Mouse (Mus musculus) granulocyte monocyte progenitor cell, adult 5-6 weeks (primary cell): ENCODE results near the gene Fam118a. TPM values are rescaled to one million over a fixed set of nuclear protein-coding genes. Genes with fewer than 3 reads are reported as not detected.
A peak's percentile ranks its signal among the peaks of the same experiment; 100 is the strongest.

Source experiments
- ATAC-seq: replicated peaks from 2 replicates; pipeline ENCODE4 v1.8.0; 2016; ENCODE audit warnings: mild to moderate bottlenecking, moderate TSS enrichment, inconsistent platforms; ENCODE audit not compliant: poor library complexity, severe bottlenecking
- total RNA-seq, 2 experiments: library from RNA; stranded (forward) in 1 of 2; stranded (reverse) in 1 of 2; fragments of 200-712, 200-1000 nt in 1 of 2; fragments of >200 nt in 1 of 2; fragmentation: Nextera tagmentation in 1 of 2; gene quantifications; 2 replicates each; pipeline ENCODE4 v1.2.3; 2014 to 2017

The Fam118a gene
- total RNA-seq, 2 experiments from 2014 or later: 8.7 to 12.9 TPM

DNA sequence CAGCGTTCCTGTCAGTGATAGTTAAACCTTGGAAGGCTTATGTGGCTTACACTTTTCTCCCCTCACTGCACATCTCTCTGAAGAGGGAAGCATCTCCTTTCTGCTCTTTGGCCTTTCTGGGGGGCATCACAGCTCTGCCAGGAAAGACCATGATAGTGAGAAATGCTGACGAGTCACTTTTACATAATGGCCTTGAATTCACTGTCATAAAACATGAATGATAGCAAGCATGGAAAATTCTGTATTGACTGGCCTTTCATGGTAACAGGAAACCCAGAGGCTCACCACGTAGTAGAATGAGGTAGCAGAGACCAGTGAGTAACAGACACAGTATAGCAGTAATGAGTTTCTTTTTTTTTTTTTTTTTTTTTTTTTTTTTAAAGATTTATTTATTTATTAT, 25.4 kb downstream of the Fam118a start:
- ATAC-seq: no peak

GRCm38 (mm10) chr15:85055186-85055585, 26.4 kb downstream of the Fam118a start:
- no peak for ATAC-seq

GRCm38 (mm10) chr15:85063421-85063820, 34.7 kb downstream of the Fam118a start:
- ATAC-seq: no peak

- ATAC-seq: peak; percentile 42; the same call in 1 of the 2 replicates
Measured at GRCm38 (mm10) chr15:85070561-85070960, 41.8 kb downstream of the Fam118a start.

DNA sequence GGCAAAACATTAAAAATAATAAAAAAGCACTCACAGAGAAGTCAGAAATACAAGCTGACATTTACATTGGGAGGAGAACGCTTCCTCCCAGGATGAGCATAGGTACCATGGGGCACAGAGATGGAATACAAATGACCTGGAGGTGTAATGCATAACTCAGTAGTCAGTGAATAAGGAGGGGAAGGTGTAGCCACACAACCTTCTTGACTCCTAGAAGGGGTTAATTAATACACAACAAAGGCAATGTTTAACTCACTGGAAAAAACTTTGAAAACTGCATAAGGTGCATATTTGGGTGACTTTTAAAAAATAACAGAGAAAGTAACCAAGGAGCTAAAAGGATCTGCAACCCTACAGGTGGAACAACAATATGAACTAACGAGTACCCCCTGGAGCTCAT, 43.9 kb downstream of the Fam118a start:
- no peak for ATAC-seq

DNA sequence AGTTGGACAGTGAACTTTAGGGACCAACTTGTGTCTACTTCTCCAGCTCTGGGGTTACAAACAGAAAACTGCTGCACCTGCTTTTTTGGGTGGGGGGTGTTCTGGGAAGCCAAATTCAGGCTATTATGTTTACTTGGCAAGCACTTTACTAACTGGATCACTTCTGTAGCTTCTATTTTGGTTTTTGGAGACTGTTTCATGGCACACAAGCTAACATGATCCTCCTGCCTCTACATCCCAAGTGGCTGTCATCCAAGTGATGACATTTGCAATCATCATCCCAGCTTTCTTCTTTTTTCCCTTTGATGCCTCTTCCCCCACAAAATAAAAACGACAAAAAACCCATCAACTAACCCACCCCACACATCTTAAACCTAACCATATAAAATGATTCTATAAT, 56.9 kb downstream of the Fam118a start:
- no peak for ATAC-seq

Other genes starting within 250 kb of the Fam118a start
- 0.06 and 2.5 TPM in 2 replicates for gene Phf21b, start 172.9 kb upstream of the Fam118a start, total RNA-seq (2014; fragmentation: Nextera tagmentation)
- gene Phf21b, start 172.9 kb upstream of the Fam118a start, total RNA-seq (2017): not detected in 2 replicates
- 0.54 and 1.0 TPM in 2 replicates for gene Gm29666, start 108.9 kb upstream of the Fam118a start, total RNA-seq (2014; fragmentation: Nextera tagmentation)
- gene Gm29666, start 108.9 kb upstream of the Fam118a start, total RNA-seq (2017): 0.15 and 0.17 TPM in 2 replicates
- gene Nup50, start 105.5 kb upstream of the Fam118a start, total RNA-seq (2014; fragmentation: Nextera tagmentation): 45.8 and 48.1 TPM in 2 replicates
- gene Nup50, start 105.5 kb upstream of the Fam118a start, total RNA-seq (2017): 77.6 and 80.8 TPM in 2 replicates
- 14.1 and 20.8 TPM in 2 replicates for gene 5031439G07Rik, start 40.4 kb upstream of the Fam118a start, total RNA-seq (2014; fragmentation: Nextera tagmentation)
- 12.2 and 14.2 TPM in 2 replicates for gene 5031439G07Rik, start 40.4 kb upstream of the Fam118a start, total RNA-seq (2017)
- not detected in 2 replicates for gene Upk3a, start 11.8 kb upstream of the Fam118a start, total RNA-seq (2014; fragmentation: Nextera tagmentation)
- gene Upk3a, start 11.8 kb upstream of the Fam118a start, total RNA-seq (2017): not detected in 2 replicates
- gene Smc1b, start 103.0 kb downstream of the Fam118a start, total RNA-seq (2014; fragmentation: Nextera tagmentation): not detected in 2 replicates
- gene Smc1b, start 103.0 kb downstream of the Fam118a start, total RNA-seq (2017): not detected in 2 replicates
- not detected in 2 replicates for gene Ribc2, start 103.1 kb downstream of the Fam118a start, total RNA-seq (2014; fragmentation: Nextera tagmentation)
- gene Ribc2, start 103.1 kb downstream of the Fam118a start, total RNA-seq (2017): not detected in 2 replicates
- gene Fbln1, start 177.0 kb downstream of the Fam118a start, total RNA-seq (2014; fragmentation: Nextera tagmentation): 0.11 and 0.30 TPM in 2 replicates
- gene Fbln1, start 177.0 kb downstream of the Fam118a start, total RNA-seq (2017): 0.73 TPM in 1 of 2 replicates, not detected in the other